Mouse (Mus musculus) MEL (cell line): ENCODE results near the gene Srsf5. TPM values are rescaled to one million over a fixed set of nuclear protein-coding genes. Genes with fewer than 3 reads are reported as not detected.
A peak's percentile ranks its signal among the peaks of the same experiment; 100 is the strongest.

ENCODE experiments used
- DNase-seq: peaks from one replicate; pipeline ENCODE4 v3.0.0; 2011; ENCODE audit warnings: low read depth, low spot score
- H3K27ac ChIP-seq: 2 replicates; pipeline ENCODE4 v1.5.1; 2012; ENCODE audit warnings: low read depth, mild to moderate bottlenecking, control low read depth, low read length, moderate library complexity; ENCODE audit not compliant: control insufficient read depth
- H3K27me3 ChIP-seq, 2 experiments: fragments of 150-350 bp in 1 of 2; sonication (generic) in 1 of 2; 2 replicates each; pipeline ENCODE4 v1.6.1; 2012; ENCODE audit warnings: low read length in 2 of 2, mild to moderate bottlenecking in 2 of 2, improper control_type of control experiment in 1 of 2, moderate library complexity in 1 of 2; ENCODE audit not compliant: insufficient read depth in 2 of 2, control insufficient read depth in 1 of 2
- H3K36me3 ChIP-seq, 2 experiments: 2 replicates each; pipeline ENCODE4 v1.6.1; 2012 to 2014; ENCODE audit warnings: low read length in 2 of 2, improper control_type of control experiment in 1 of 2, inconsistent platforms in 1 of 2, mild to moderate bottlenecking in 1 of 2; ENCODE audit not compliant: insufficient read depth in 2 of 2, control insufficient read depth in 1 of 2
- H3K4me1 ChIP-seq, 2 experiments: fragments of 150-350 bp in 1 of 2; sonication (generic) in 1 of 2; 2 replicates each; pipeline ENCODE4 v1.6.1; 2012; ENCODE audit warnings: low read length in 2 of 2, improper control_type of control experiment in 1 of 2, mild to moderate bottlenecking in 1 of 2; ENCODE audit not compliant: insufficient read depth in 2 of 2, control insufficient read depth in 1 of 2
- H3K4me3 ChIP-seq, 2 experiments: fragments of 150-350 bp in 1 of 2; sonication (generic) in 1 of 2; 2 replicates each; pipeline ENCODE4 v1.5.1; 2012; ENCODE audit warnings: low read depth in 2 of 2, low read length in 2 of 2, mild to moderate bottlenecking in 2 of 2, moderate library complexity in 2 of 2, control low read depth in 1 of 2, improper control_type of control experiment in 1 of 2; ENCODE audit not compliant: control insufficient read depth in 1 of 2, insufficient read depth in 1 of 2
- H3K79me2 ChIP-seq: 2 replicates; pipeline ENCODE4 v1.6.1; 2012; ENCODE audit warnings: mild to moderate bottlenecking, low read length, moderate library complexity; ENCODE audit not compliant: control insufficient read depth, poor library complexity, insufficient read depth
- H3K9ac ChIP-seq: 2 replicates; pipeline ENCODE4 v1.6.1; 2012; ENCODE audit warnings: low read depth, mild to moderate bottlenecking, control low read depth, low read length, moderate library complexity; ENCODE audit not compliant: control insufficient read depth, poor library complexity, severe bottlenecking
- H3K9me3 ChIP-seq: fragments of 150-350 bp; sonication (generic); replicated peaks from 2 replicates; pipeline ENCODE4 v1.6.1; 2012; ENCODE audit warnings: mild to moderate bottlenecking, low read length, improper control_type of control experiment, moderate library complexity; ENCODE audit not compliant: insufficient read depth
- BHLHE40 ChIP-seq: IDR thresholded peaks from 2 replicates; pipeline ENCODE4 v1.6.1; 2012; ENCODE audit warnings: low read depth, mild to moderate bottlenecking, inconsistent platforms, low read length, improper control_type of control experiment, borderline replicate concordance
- CHD1 ChIP-seq: IDR thresholded peaks from 2 replicates; pipeline ENCODE4 v1.6.1; 2012; ENCODE audit warnings: low read depth, mild to moderate bottlenecking, inconsistent platforms, low read length, improper control_type of control experiment
- CHD2 ChIP-seq: IDR thresholded peaks from 2 replicates; pipeline ENCODE4 v1.6.1; 2011; ENCODE audit warnings: low read length, improper control_type of control experiment
- CTCF ChIP-seq, 3 experiments: IDR thresholded peaks in 2 of 3; conservative IDR thresholded peaks in 1 of 3; 2 replicates each; pipeline ENCODE4 v1.5.1; 2011 to 2012; ENCODE audit warnings: low read length in 3 of 3, low read depth in 2 of 3, mild to moderate bottlenecking in 2 of 3, improper control_type of control experiment in 1 of 3, inconsistent platforms in 1 of 3, mixed read lengths in 1 of 3, moderate library complexity in 1 of 3; ENCODE audit not compliant: control insufficient read depth in 1 of 3, insufficient read depth in 1 of 3, poor library complexity in 1 of 3, severe bottlenecking in 1 of 3
- E2F4 ChIP-seq: IDR thresholded peaks from 2 replicates; pipeline ENCODE4 v1.6.1; 2011; ENCODE audit warnings: low read depth, low read length, improper control_type of control experiment, borderline replicate concordance
- ELF1 ChIP-seq: IDR thresholded peaks from 2 replicates; pipeline ENCODE4 v1.6.1; 2014; ENCODE audit warnings: low read depth, mild to moderate bottlenecking, inconsistent platforms, low read length, improper control_type of control experiment, moderate library complexity
- ETS1 ChIP-seq: IDR thresholded peaks from 2 replicates; pipeline ENCODE4 v1.6.1; 2012; ENCODE audit warnings: low read depth, mild to moderate bottlenecking, inconsistent platforms, low read length, improper control_type of control experiment, moderate library complexity
- GABPA ChIP-seq: IDR thresholded peaks from 2 replicates; pipeline ENCODE4 v1.6.1; 2012; ENCODE audit warnings: low read depth, mild to moderate bottlenecking, inconsistent platforms, low read length, improper control_type of control experiment, moderate library complexity
- GATA1 ChIP-seq: IDR thresholded peaks from 2 replicates; pipeline ENCODE4 v1.6.1; 2011; ENCODE audit warnings: low read depth, low read length, improper control_type of control experiment
- HCFC1 ChIP-seq: IDR thresholded peaks from 2 replicates; pipeline ENCODE4 v1.6.1; 2012; ENCODE audit warnings: low read depth, mild to moderate bottlenecking, inconsistent platforms, low read length, improper control_type of control experiment, moderate library complexity
- JUND ChIP-seq: IDR thresholded peaks from 2 replicates; pipeline ENCODE4 v1.6.1; 2011; ENCODE audit warnings: low read depth, mild to moderate bottlenecking, improper control_type of control experiment, low read length
- KAT2A ChIP-seq: conservative IDR thresholded peaks from 2 replicates; pipeline ENCODE4 v1.6.1; 2012; ENCODE audit warnings: low read depth, low read length, improper control_type of control experiment, inconsistent platforms
- MAFK ChIP-seq: IDR thresholded peaks from 2 replicates; pipeline ENCODE4 v1.6.1; 2011; ENCODE audit warnings: low read depth, mild to moderate bottlenecking, low read length, improper control_type of control experiment, borderline replicate concordance
- MAX ChIP-seq: IDR thresholded peaks from 2 replicates; pipeline ENCODE4 v1.6.1; 2011; ENCODE audit warnings: low read length, improper control_type of control experiment
- MAZ ChIP-seq: IDR thresholded peaks from 2 replicates; pipeline ENCODE4 v1.6.1; 2012; ENCODE audit warnings: low read depth, mild to moderate bottlenecking, inconsistent platforms, low read length, improper control_type of control experiment
- MEF2A ChIP-seq: IDR thresholded peaks from 2 replicates; pipeline ENCODE4 v1.6.1; 2014; ENCODE audit warnings: low read depth, mild to moderate bottlenecking, inconsistent platforms, low read length, improper control_type of control experiment; ENCODE audit not compliant: poor library complexity, insufficient replicate concordance, severe bottlenecking; ENCODE audit errors: extremely low read depth
- MXI1 ChIP-seq: IDR thresholded peaks from 2 replicates; pipeline ENCODE4 v1.6.1; 2011; ENCODE audit warnings: mild to moderate bottlenecking, low read depth, low read length, improper control_type of control experiment
- MYC ChIP-seq: IDR thresholded peaks from 2 replicates; pipeline ENCODE4 v1.6.1; 2011; ENCODE audit warnings: low read depth, mild to moderate bottlenecking, low read length, improper control_type of control experiment, moderate library complexity
- NELFE ChIP-seq: IDR thresholded peaks from 2 replicates; pipeline ENCODE4 v1.6.1; 2011; ENCODE audit warnings: low read depth, low read length, improper control_type of control experiment
- NRF1 ChIP-seq: IDR thresholded peaks from 2 replicates; pipeline ENCODE4 v1.6.1; 2014; ENCODE audit warnings: low read depth, mild to moderate bottlenecking, inconsistent platforms, low read length, improper control_type of control experiment, moderate library complexity; ENCODE audit not compliant: poor library complexity, insufficient read depth, severe bottlenecking
- POLR2A ChIP-seq, 2 experiments: IDR thresholded peaks; 2 replicates each; pipeline ENCODE4 v1.6.1; 2011 to 2012; ENCODE audit warnings: low read length in 2 of 2, mild to moderate bottlenecking in 2 of 2, control low read depth in 1 of 2, improper control_type of control experiment in 1 of 2, low read depth in 1 of 2, moderate library complexity in 1 of 2; ENCODE audit not compliant: control insufficient read depth in 1 of 2, insufficient read depth in 1 of 2, poor library complexity in 1 of 2
- POLR2AphosphoS2 ChIP-seq: IDR thresholded peaks from 2 replicates; pipeline ENCODE4 v1.6.1; 2011; ENCODE audit warnings: low read length, improper control_type of control experiment
- POLR2AphosphoS5 ChIP-seq: IDR thresholded peaks from 2 replicates; pipeline ENCODE4 v1.6.1; 2012; ENCODE audit warnings: low read depth, borderline replicate concordance, mild to moderate bottlenecking, inconsistent platforms, low read length, moderate library complexity, mixed read lengths
- RAD21 ChIP-seq: IDR thresholded peaks from 2 replicates; pipeline ENCODE4 v1.6.1; 2011; ENCODE audit warnings: mild to moderate bottlenecking, low read depth, low read length, improper control_type of control experiment
- RCOR1 ChIP-seq: IDR thresholded peaks from 2 replicates; pipeline ENCODE4 v1.6.1; 2012; ENCODE audit warnings: low read depth, mild to moderate bottlenecking, inconsistent platforms, low read length, improper control_type of control experiment
- SIN3A ChIP-seq: IDR thresholded peaks from 2 replicates; pipeline ENCODE4 v1.6.1; 2012; ENCODE audit warnings: low read length, improper control_type of control experiment, inconsistent platforms
- SMC3 ChIP-seq: IDR thresholded peaks from 2 replicates; pipeline ENCODE4 v1.6.1; 2011; ENCODE audit warnings: low read depth, low read length, improper control_type of control experiment
- TAL1 ChIP-seq: IDR thresholded peaks from 2 replicates; pipeline ENCODE4 v1.6.1; 2012; ENCODE audit warnings: mild to moderate bottlenecking, inconsistent platforms, low read length, moderate library complexity, mixed read lengths
- TBP ChIP-seq: IDR thresholded peaks from 2 replicates; pipeline ENCODE4 v1.8.0; 2011; ENCODE audit warnings: low read depth, low read length, improper control_type of control experiment
- TCF12 ChIP-seq: IDR thresholded peaks from 2 replicates; pipeline ENCODE4 v1.6.1; 2014; ENCODE audit warnings: low read depth, mild to moderate bottlenecking, inconsistent platforms, low read length, improper control_type of control experiment, moderate library complexity
- UBTF ChIP-seq: IDR thresholded peaks from 2 replicates; pipeline ENCODE4 v1.6.1; 2012; ENCODE audit warnings: low read depth, mild to moderate bottlenecking, inconsistent platforms, low read length, improper control_type of control experiment, moderate library complexity, borderline replicate concordance; ENCODE audit not compliant: insufficient read depth
- USF1 ChIP-seq: IDR thresholded peaks from 2 replicates; pipeline ENCODE4 v1.6.1; 2014; ENCODE audit warnings: low read depth, mild to moderate bottlenecking, inconsistent platforms, low read length, improper control_type of control experiment, moderate library complexity
- USF2 ChIP-seq, 2 experiments: IDR thresholded peaks; 2 replicates each; pipeline ENCODE4 v1.6.1; 2011 to 2012; ENCODE audit warnings: improper control_type of control experiment in 2 of 2, low read length in 2 of 2, borderline replicate concordance in 1 of 2, inconsistent platforms in 1 of 2, low read depth in 1 of 2, mild to moderate bottlenecking in 1 of 2; ENCODE audit not compliant: insufficient read depth in 1 of 2
- ZC3H11A ChIP-seq: IDR thresholded peaks from 2 replicates; pipeline ENCODE4 v1.6.1; 2012; ENCODE audit warnings: low read depth, mild to moderate bottlenecking, inconsistent platforms, low read length, improper control_type of control experiment
- ZMIZ1 ChIP-seq: IDR thresholded peaks from 2 replicates; pipeline ENCODE4 v1.6.1; 2012; ENCODE audit warnings: low read depth, mild to moderate bottlenecking, inconsistent platforms, low read length, improper control_type of control experiment, moderate library complexity
- ZNF384 ChIP-seq: IDR thresholded peaks from 2 replicates; pipeline ENCODE4 v1.6.1; 2012; ENCODE audit warnings: low read depth, mild to moderate bottlenecking, inconsistent platforms, low read length, improper control_type of control experiment
- polyA plus RNA-seq, 2 experiments: library from polyadenylated mRNA; stranded (reverse) in 1 of 2; unstranded in 1 of 2; fragments of >175 nt in 1 of 2; fragments of >200 nt in 1 of 2; gene quantifications; 2 replicates each; pipeline versions ENCODE4 v1.2.1 to v1.2.4; 2012; ENCODE audit warnings: low replicate concordance in 2 of 2, low read depth in 1 of 2; ENCODE audit not compliant: insufficient read length in 2 of 2, insufficient read depth in 1 of 2, missing spikeins in 1 of 2
- total RNA-seq: library from RNA; depleted of rRNA; stranded (reverse); fragments of 300-350 nt; gene quantifications from 2 replicates; pipeline ENCODE4 v1.2.3, GENCODE M21; 2012; rRNA removed

Gene Srsf5
- total RNA-seq, result 401 and 419 TPM in 2 replicates
- polyA plus RNA-seq, result 100 to 1,000 TPM; 276 to 460 TPM

GRCm38 (mm10) chr12:80945334-80945995 is at the start of gene Srsf5:
TSS of gene Srsf5 (plus strand) at chr12:80945504.
- peak within 1 kb of the TSS; percentile 96 for H3K27ac ChIP-seq
- H3K79me2 ChIP-seq, result peaks cover 32% of the 10 kb centered on the region
- H3K9ac ChIP-seq, result peak within 1 kb of the TSS; percentile 95
- H3K4me1 ChIP-seq, result peaks cover 5 to 19% of the 10 kb centered on the region in 2 experiments; a peak in 3 of 4 replicates
- H3K27me3 ChIP-seq, result no peaks in the 10 kb centered on the region
- no peaks in the 10 kb centered on the region for H3K9me3 ChIP-seq
- peaks cover 31 to 47% of the 10 kb centered on the region in 2 experiments for H3K36me3 ChIP-seq
- peak; percentile 98 for DNase-seq
- peak within 1 kb of the TSS; percentile 85 to 93 for H3K4me3 ChIP-seq
- peak; percentile 51 for TF ChIP-seq KAT2A
- no peak for TF ChIP-seq RAD21
- peak; percentile 97 for TF ChIP-seq TBP
- TF ChIP-seq CHD1, result peak; percentile 90; the same call in 1 of the 2 replicates
- peak; percentile 99 for TF ChIP-seq NELFE
- no peak for TF ChIP-seq USF1
- TF ChIP-seq HCFC1, result peak; percentile 87
- TF ChIP-seq NRF1, result peak; percentile 44
- TF ChIP-seq MEF2A, result no peak
- peak; percentile 70 for TF ChIP-seq MXI1
- TF ChIP-seq JUND, result no peak
- no peak for TF ChIP-seq ZC3H11A
- peak in 1 of 3 experiments; percentile 17; a peak in 1 of 6 replicates for TF ChIP-seq CTCF (IDR thresholded peaks at IDR 0.05 in 2 of 3, conservative IDR thresholded peaks at IDR 0.05 in 1 of 3; ENCODE audit: control insufficient read depth in 1 of 3, insufficient read depth in 1 of 3, low read depth in 2 of 3, low read length in 3 of 3, poor library complexity in 1 of 3, severe bottlenecking in 1 of 3)
- no peak for TF ChIP-seq USF2 (IDR thresholded peaks at IDR 0.05; ENCODE audit: borderline replicate concordance in 1 of 2, insufficient read depth in 1 of 2, low read depth in 1 of 2, low read length in 2 of 2)
- TF ChIP-seq POLR2A (IDR thresholded peaks at IDR 0.05; ENCODE audit: control insufficient read depth in 1 of 2, insufficient read depth in 1 of 2, low read depth in 1 of 2, low read length in 2 of 2, poor library complexity in 1 of 2), result peak; percentile 93 to 98
- TF ChIP-seq POLR2AphosphoS5, result peak; percentile 97
- no peak for TF ChIP-seq RCOR1
- no peak for TF ChIP-seq SMC3
- TF ChIP-seq SIN3A, result peak; percentile 86
- 0 out of 2 replicates have a peak, but pooled peaks have one; percentile 32 for TF ChIP-seq ETS1
- TF ChIP-seq TAL1, result no peak
- no peak for TF ChIP-seq GABPA
- TF ChIP-seq TCF12, result peak; percentile 77
- no peak for TF ChIP-seq GATA1
- TF ChIP-seq UBTF, result 0 out of 2 replicates have a peak, but pooled peaks have one; percentile 46
- TF ChIP-seq ZMIZ1, result peak; percentile 98
- TF ChIP-seq ZNF384, result no peak
- TF ChIP-seq POLR2AphosphoS2, result peak; percentile 99
- TF ChIP-seq BHLHE40, result no peak
- TF ChIP-seq MAX, result no peak; the same call in 1 of the 2 replicates
- peak; percentile 40 for TF ChIP-seq MAZ
- no peak for TF ChIP-seq CHD2
- TF ChIP-seq MAFK, result no peak
- TF ChIP-seq MYC, result peak; percentile 73
- peak; percentile 95 for TF ChIP-seq ELF1
- no peak for TF ChIP-seq E2F4
